Mouse (Mus musculus) heart, adult 2 months (tissue): ENCODE measurements around the gene Slc4a10. TPM values are rescaled to one million over a fixed set of nuclear protein-coding genes. Genes with fewer than 3 reads are reported as not detected.

Experiments used
- DNase-seq, 2 experiments: peaks; one replicate each; pipeline ENCODE4 v3.0.0; 2021
- H3K27ac ChIP-seq: fragments of 200-600 bp; 2 replicates; pipeline ENCODE4 v1.8.1; 2022
- H3K27me3 ChIP-seq: fragments of 200-500 bp; 2 replicates; pipeline ENCODE4 v1.6.1; 2012; ENCODE audit warnings: mild to moderate bottlenecking, low read length, inconsistent platforms, mixed read lengths; ENCODE audit not compliant: control insufficient read depth, insufficient read depth
- H3K36me3 ChIP-seq: fragments of 200-500 bp; 2 replicates; pipeline ENCODE4 v1.6.1; 2012; ENCODE audit warnings: low read length, inconsistent platforms; ENCODE audit not compliant: control insufficient read depth, insufficient read depth
- H3K4me1 ChIP-seq: fragments of 200-500 bp; 2 replicates; pipeline ENCODE4 v1.6.1; 2011; ENCODE audit warnings: low read length; ENCODE audit not compliant: control insufficient read depth, insufficient read depth
- H3K4me3 ChIP-seq: fragments of 200-600 bp; 2 replicates; pipeline ENCODE4 v1.8.1; 2022
- H3K79me2 ChIP-seq: fragments of 200-500 bp; replicated peaks from 2 replicates; pipeline ENCODE4 v1.6.1; 2012; ENCODE audit warnings: mild to moderate bottlenecking, inconsistent platforms, low read length, moderate library complexity, mixed read lengths; ENCODE audit not compliant: control insufficient read depth, insufficient read depth
- H3K9ac ChIP-seq: fragments of 200-500 bp; 2 replicates; pipeline ENCODE4 v1.6.1; 2012; ENCODE audit warnings: low read depth, mild to moderate bottlenecking, control low read depth, inconsistent platforms, low read length, mixed read lengths
- CTCF ChIP-seq: fragments of 200-600 bp; IDR thresholded peaks from 2 replicates; pipeline ENCODE4 v1.8.1; 2022; ENCODE audit warnings: antibody characterized with exemption, mild to moderate bottlenecking, moderate library complexity
- EP300 ChIP-seq: fragments of 200-500 bp; IDR thresholded peaks from 2 replicates; pipeline ENCODE4 v1.6.1; 2011; ENCODE audit warnings: low read depth, low read length, control low read depth; ENCODE audit not compliant: insufficient read depth
- POLR2A ChIP-seq: fragments of 200-500 bp; IDR thresholded peaks from 2 replicates; pipeline ENCODE4 v1.6.1; 2011; ENCODE audit warnings: mild to moderate bottlenecking, low read depth, low read length, control low read depth; ENCODE audit not compliant: insufficient read depth
- WGBS: fragments of 180-500 bp; shearing (Covaris S2); methylation state at CpG from one replicate; pipeline ENCODE4 v1.1.7; 2018; 5-methylcytosine and 5-hydroxymethylcytosine counted together
- intact Hi-C: fragments of 180-260 bp; cut with DNase I; formaldehyde crosslinking; loops from one replicate; pipeline ENCODE4 v1.15.1; 2025
- polyA plus RNA-seq: library from polyadenylated mRNA; depleted of rRNA; stranded (reverse); fragments of >200 nt; gene quantifications from 2 replicates; pipeline ENCODE4 v1.2.3, GENCODE M21; 2012
- total RNA-seq, 2 experiments: library from RNA; stranded (reverse); gene quantifications; 2 replicates each; pipeline ENCODE4 v1.2.3; 2021

The Slc4a10 gene
- total and polyA plus RNA-seq, 3 experiments: 0.04 TPM; not detected in 2

DNA sequence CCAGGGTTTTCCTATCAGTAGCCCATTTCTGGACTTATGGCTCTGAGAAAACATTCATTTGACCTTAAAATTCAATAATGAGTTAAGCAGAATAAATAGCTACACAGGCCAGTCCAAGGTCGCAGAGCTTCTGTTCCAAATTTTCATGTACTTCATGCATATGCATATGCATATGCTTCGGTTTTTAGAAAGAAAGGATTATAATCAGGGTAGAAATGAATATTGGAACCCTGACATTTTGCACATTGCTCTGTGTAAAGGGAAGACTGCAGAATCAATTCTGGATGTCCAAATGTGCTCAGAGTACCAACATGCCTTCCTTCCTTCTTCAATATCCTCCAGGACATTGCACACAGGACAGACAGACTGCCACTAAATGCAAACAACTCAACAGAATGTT is 261.2 kb downstream of the Slc4a10 start:
- intact Hi-C loops: no loop called here
- no peak overlapping the region for H3K4me3 ChIP-seq

DNA sequence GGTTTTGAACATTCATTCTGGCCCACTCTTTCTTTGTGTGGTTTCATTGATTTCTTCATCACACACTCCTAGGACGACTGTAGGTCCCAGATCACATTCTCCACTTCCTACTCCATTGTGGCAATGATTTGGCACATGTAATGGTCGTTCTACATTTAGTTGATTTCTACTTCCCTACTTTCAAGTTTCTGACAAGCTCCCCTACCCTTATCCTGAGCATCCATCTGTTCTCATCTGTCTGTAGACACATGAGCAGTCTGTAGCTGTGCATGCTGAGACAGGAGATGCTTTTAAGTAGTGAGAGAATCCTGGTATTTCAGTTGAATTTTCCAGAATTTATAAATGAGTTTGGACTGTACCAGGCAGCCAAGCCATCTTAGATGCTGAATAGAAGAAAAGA is 270.7 kb downstream of the Slc4a10 start:
- Histone ChIP-seq H3K79me2 (no peaks in the 10 kb centered on the region), H3K4me3 (no peak overlapping the region), H3K27ac (no peak overlapping the region), H3K4me1 (no peaks in the 10 kb centered on the region), H3K36me3 (no peaks in the 10 kb centered on the region), H3K27me3 (no peaks in the 10 kb centered on the region), H3K9ac (no peak overlapping the region)
- intact Hi-C loops: no loop called here
- DNase-seq: no peak
- TF ChIP-seq EP300 (no peak), CTCF (no peak), POLR2A (no peak)
- WGBS: 57% methylated on average over 2 of the region's 2 CpGs

More for the DNA sequence above, 261.2 kb downstream of the Slc4a10 start:
- DNase-seq: no peak
- Histone ChIP-seq H3K27me3 (no peaks in the 10 kb centered on the region), H3K79me2 (no peaks in the 10 kb centered on the region), H3K4me1 (no peaks in the 10 kb centered on the region), H3K9ac (no peak overlapping the region), H3K36me3 (no peaks in the 10 kb centered on the region), H3K27ac (no peak overlapping the region)
- WGBS: 86% methylated on average over 2 of the region's 2 CpGs
- TF ChIP-seq CTCF: no peak
- no peak for TF ChIP-seq EP300
- no peak for TF ChIP-seq POLR2A

DNA sequence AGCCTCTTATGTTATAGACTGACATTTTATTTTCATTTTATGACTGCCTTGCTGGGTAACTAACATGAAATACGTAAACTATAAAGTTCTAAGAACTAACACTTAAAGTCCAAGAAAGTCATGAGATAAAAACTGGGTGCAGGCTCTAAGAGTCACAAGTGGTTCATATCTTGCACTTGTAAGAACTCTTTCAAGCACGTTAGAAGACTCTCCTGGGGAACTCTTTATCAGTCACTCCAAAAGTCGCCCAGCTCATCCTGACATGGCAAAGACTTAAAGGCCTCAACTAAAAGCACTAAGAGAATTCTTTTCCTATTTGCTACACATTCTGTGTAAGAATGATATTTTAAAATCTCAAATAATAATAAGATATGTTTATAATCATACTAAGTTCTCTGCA is 273.2 kb downstream of the Slc4a10 start:
- TF ChIP-seq CTCF (no peak), EP300 (no peak), POLR2A (no peak)
- no peak for DNase-seq
- H3K9ac ChIP-seq: no peak overlapping the region
- intact Hi-C loops: no loop called here
- no peaks in the 10 kb centered on the region for H3K79me2 ChIP-seq
- H3K4me3 ChIP-seq: no peak overlapping the region
- WGBS: 57% methylated on average over 3 of the region's 3 CpGs
- H3K27ac ChIP-seq: no peak overlapping the region
- no peaks in the 10 kb centered on the region for H3K27me3 ChIP-seq
- no peaks in the 10 kb centered on the region for H3K4me1 ChIP-seq
- no peaks in the 10 kb centered on the region for H3K36me3 ChIP-seq

- DNase-seq: peak in 1 of 2 experiments; percentile 15
- TF ChIP-seq POLR2A: no peak
- no peak for TF ChIP-seq CTCF
- no peak for TF ChIP-seq EP300
- Histone ChIP-seq H3K27me3 (no peaks in the 10 kb centered on the region), H3K27ac (no peak overlapping the region), H3K36me3 (no peaks in the 10 kb centered on the region; the same call in 1 of the 2 replicates), H3K4me1 (no peaks in the 10 kb centered on the region), H3K79me2 (no peaks in the 10 kb centered on the region), H3K9ac (no peak overlapping the region), H3K4me3 (no peak overlapping the region)
- 65% methylated on average over 9 of the region's 9 CpGs for WGBS
- intact Hi-C loops: no loop called here
These were observed 276.9 kb downstream of the Slc4a10 start for GRCm38 (mm10) chr2:62323078-62323637.

- TF ChIP-seq CTCF (no peak), EP300 (peak; percentile 77), POLR2A (no peak)
These were observed 279.1 kb downstream of the Slc4a10 start for GRCm38 (mm10) chr2:62325388-62325787.

DNA sequence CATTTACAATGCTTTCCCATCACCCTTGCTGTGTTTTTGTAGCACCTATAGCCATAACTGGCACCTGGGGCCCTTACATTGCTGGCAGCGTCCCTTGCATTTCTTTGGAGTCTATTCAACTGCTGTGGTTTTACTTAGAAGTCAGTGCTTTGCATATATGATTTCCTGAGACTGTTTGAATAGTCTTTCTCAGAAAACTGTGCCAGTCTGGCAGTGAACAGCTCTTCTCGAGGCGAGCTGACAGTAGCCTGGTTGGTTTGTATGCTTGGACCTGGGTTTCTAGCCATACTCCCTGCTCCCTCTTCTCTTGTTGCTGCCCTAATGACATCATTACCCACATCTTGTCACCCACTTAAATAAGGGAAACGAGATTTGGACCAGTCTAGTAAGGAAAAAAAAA is 285.7 kb downstream of the Slc4a10 start:
- TF ChIP-seq POLR2A: no peak
- TF ChIP-seq EP300: no peak
- no peak for TF ChIP-seq CTCF
- Histone ChIP-seq H3K27ac (no peak overlapping the region), H3K4me1 (no peaks in the 10 kb centered on the region), H3K4me3 (no peak overlapping the region), H3K9ac (no peak overlapping the region), H3K79me2 (no peaks in the 10 kb centered on the region), H3K36me3 (no peaks in the 10 kb centered on the region; the same call in 1 of the 2 replicates), H3K27me3 (no peaks in the 10 kb centered on the region)
- no peak for DNase-seq
- intact Hi-C loops: no loop called here
- WGBS: 64% methylated on average over 4 of the region's 4 CpGs

More at GRCm38 (mm10) chr2:62325388-62325787, 279.1 kb downstream of the Slc4a10 start:
- Histone ChIP-seq H3K36me3 (no peaks in the 10 kb centered on the region; the same call in 1 of the 2 replicates), H3K27me3 (no peaks in the 10 kb centered on the region), H3K4me1 (no peaks in the 10 kb centered on the region), H3K9ac (no peak overlapping the region), H3K27ac (no peak overlapping the region; the same call in 1 of the 2 replicates), H3K4me3 (no peak overlapping the region), H3K79me2 (no peaks in the 10 kb centered on the region)
- intact Hi-C loops: no loop called here
- 53% methylated on average over 2 of the region's 2 CpGs for WGBS
- DNase-seq: peak; percentile 33 to 61
